Comparison of ENCODE assay signal across 10 mouse cellular contexts in the genomic region with DNA sequence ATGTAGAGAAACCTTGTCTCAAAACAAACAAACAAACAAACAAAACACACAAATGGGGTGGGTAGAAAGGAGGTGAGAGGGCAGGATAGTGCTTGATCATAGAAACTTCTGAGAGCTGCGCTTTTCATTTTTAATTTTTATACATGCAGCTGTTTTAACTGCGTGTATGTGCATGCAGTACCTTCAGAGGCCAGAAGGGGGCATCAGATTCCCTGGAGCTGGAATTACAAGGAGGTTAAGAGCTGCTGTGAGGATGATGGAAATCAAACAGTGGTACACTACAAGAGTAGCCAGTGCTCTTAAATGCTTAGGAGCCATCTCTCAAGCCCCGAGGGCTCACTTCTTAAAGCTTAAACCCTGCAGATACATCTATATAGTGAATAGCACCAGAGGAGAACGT.
DNase-seq lines count a peak whose midpoint lies in the region; ATAC-seq and TF ChIP-seq lines count a peak whose summit lies in the region.
"Had no signal": no experiment of that assay in that cellular context is flagged by ENCODE, and none has a peak within 500 bp of the region (broad histone marks: within the 10 kb centered on the region; RNA-seq: fewer than 3 reads in every experiment).

No protein-coding gene starts in this region.

- H3K9me3 ChIP-seq in midbrain, postnatal 0 days (ENCODE audit: low read length), result no peaks in the 10 kb centered on the region
- no peaks in the 10 kb centered on the region for H3K9me3 ChIP-seq in midbrain, embryonic 16.5 days (replicated peaks; ENCODE audit: control insufficient read depth, low read length, poor library complexity, severe bottlenecking)
- no peaks in the 10 kb centered on the region for H3K9me3 ChIP-seq in kidney, postnatal 0 days (replicated peaks; ENCODE audit: low read length)
- H3K9me3 ChIP-seq: heart, embryonic 15.5 days; midbrain, embryonic 12.5 days had no signal

- peak; percentile 73 for TF ChIP-seq CTCF in midbrain, postnatal 0 days (IDR thresholded peaks at IDR 0.05)
- TF ChIP-seq CTCF in kidney, postnatal 0 days (IDR thresholded peaks at IDR 0.05; ENCODE audit: low read depth), result peak; percentile 74

- no peak overlapping the region for H3K4me2 ChIP-seq in midbrain, postnatal 0 days (ENCODE audit: low read depth, low read length, poor library complexity, severe bottlenecking)
- H3K4me2 ChIP-seq in midbrain, embryonic 16.5 days (ENCODE audit: low read length), result no peak overlapping the region
- no peak overlapping the region for H3K4me2 ChIP-seq in kidney, postnatal 0 days (ENCODE audit: low read length)
- H3K4me2 ChIP-seq: heart, embryonic 15.5 days; midbrain, embryonic 12.5 days had no signal

- DNase-seq in cerebellum, postnatal 14 days, result peak; percentile 25 to 55
- no peak for DNase-seq in cerebellum, adult 9-10 months
- DNase-seq in midbrain, postnatal 0 days (ENCODE audit: low spot score), result no peak
- no peak for DNase-seq in kidney, postnatal 0 days (ENCODE audit: low spot score)
- peak; percentile 55 for DNase-seq in thymus, postnatal 14 days
- no peak for DNase-seq in ovary, adult 18-20 months (ENCODE audit: low spot score)
- no peak for DNase-seq in frontal cortex, adult 2 months (ENCODE audit: extremely low spot score in 1 of 2, low spot score in 1 of 2)

- H3K27ac ChIP-seq in midbrain, postnatal 0 days (ENCODE audit: low read depth, low read length), result no peak overlapping the region
- no peak overlapping the region for H3K27ac ChIP-seq in midbrain, embryonic 16.5 days (ENCODE audit: low read length)
- no peak overlapping the region for H3K27ac ChIP-seq in kidney, postnatal 0 days
- H3K27ac ChIP-seq: heart, embryonic 15.5 days; midbrain, embryonic 12.5 days had no signal

- H3K9ac ChIP-seq in midbrain, postnatal 0 days (replicated peaks; ENCODE audit: low read length, poor library complexity, severe bottlenecking), result no peak overlapping the region
- H3K9ac ChIP-seq in midbrain, embryonic 16.5 days (ENCODE audit: low read depth, low read length), result no peak overlapping the region
- H3K9ac ChIP-seq in kidney, postnatal 0 days (ENCODE audit: low read depth, low read length), result no peak overlapping the region
- H3K9ac ChIP-seq: heart, embryonic 15.5 days; midbrain, embryonic 12.5 days had no signal

- H3K27me3 ChIP-seq in midbrain, postnatal 0 days (ENCODE audit: insufficient read depth, low read length), result no peaks in the 10 kb centered on the region
- H3K27me3 ChIP-seq in midbrain, embryonic 16.5 days (ENCODE audit: control insufficient read depth, insufficient read depth, low read depth, low read length), result no peaks in the 10 kb centered on the region
- no peaks in the 10 kb centered on the region for H3K27me3 ChIP-seq in kidney, postnatal 0 days (ENCODE audit: insufficient read depth, low read length)
- H3K27me3 ChIP-seq: heart, embryonic 15.5 days had no signal

- no peak for ATAC-seq in midbrain, postnatal 0 days (ENCODE audit: low FRiP score)
- no peak for ATAC-seq in midbrain, embryonic 16.5 days
- ATAC-seq in kidney, postnatal 0 days (replicated peaks; ENCODE audit: low FRiP score, low read depth), result no peak

- peaks cover 6% of the 10 kb centered on the region; the same call in 1 of the 2 replicates for H3K4me1 ChIP-seq in midbrain, postnatal 0 days (ENCODE audit: insufficient read depth, low read length)
- H3K4me1 ChIP-seq in midbrain, embryonic 16.5 days (ENCODE audit: control insufficient read depth, insufficient read depth, low read length), result peaks cover 11% of the 10 kb centered on the region
- peaks cover 11% of the 10 kb centered on the region; the same call in 1 of the 2 replicates for H3K4me1 ChIP-seq in kidney, postnatal 0 days (replicated peaks; ENCODE audit: insufficient read depth, low read length)

- H3K36me3 ChIP-seq in midbrain, postnatal 0 days (ENCODE audit: insufficient read depth, low read length), result peaks cover 11% of the 10 kb centered on the region; the same call in 1 of the 2 replicates
- H3K36me3 ChIP-seq in midbrain, embryonic 16.5 days (ENCODE audit: control insufficient read depth, insufficient read depth, low read length), result no peaks in the 10 kb centered on the region
- no peaks in the 10 kb centered on the region for H3K36me3 ChIP-seq in kidney, postnatal 0 days (ENCODE audit: insufficient read depth, low read length)
- H3K36me3 ChIP-seq: midbrain, embryonic 12.5 days had no signal

- 93% methylated on average over 4 of the region's 4 CpGs for WGBS in midbrain, postnatal 0 days
- WGBS in midbrain, embryonic 16.5 days, result 89% methylated on average over 4 of the region's 4 CpGs
- WGBS in kidney, postnatal 0 days, result 88% methylated on average over 4 of the region's 4 CpGs

- H3K4me3 ChIP-seq in midbrain, postnatal 0 days (ENCODE audit: low read depth, low read length), result no peak overlapping the region
- no peak overlapping the region for H3K4me3 ChIP-seq in midbrain, embryonic 16.5 days (ENCODE audit: low read depth, low read length)
- H3K4me3 ChIP-seq in kidney, postnatal 0 days (replicated peaks; ENCODE audit: low read depth, low read length), result no peak overlapping the region
- H3K4me3 ChIP-seq: heart, embryonic 15.5 days; midbrain, embryonic 12.5 days had no signal

Comparison
In these comparisons a context has a peak if more than half of its experiments do, and no peak if none do; other contexts are left out.
1. DNase-seq: peak in cerebellum, postnatal 14 days (2 of 2) and thymus, postnatal 14 days (single experiment); none in cerebellum, adult 9-10 months (single experiment), midbrain, postnatal 0 days (single experiment), kidney, postnatal 0 days (single experiment), ovary, adult 18-20 months (single experiment) and frontal cortex, adult 2 months (0 of 2).